Mouse (Mus musculus) CD8-positive naive resting alpha-beta T cell, adult 2 months (primary cell): ENCODE results near the gene Nms.

Source experiments
- DNase-seq, 2 experiments: peaks; one replicate each; pipeline ENCODE4 v3.0.0; 2022; ENCODE audit warnings: low read depth in 2 of 2, low spot score in 2 of 2

The Nms gene

GRCm38 (mm10) chr1:38992365-38992764 lies 53.4 kb downstream of the Nms start:
- no peak for DNase-seq
